Mouse (Mus musculus) CH12.LX (cell line): Measurements from ENCODE around the gene Lrrc37a.

Experiments used
- ELF1 ChIP-seq: IDR thresholded peaks from 2 replicates; pipeline ENCODE4 v1.6.1; 2014; ENCODE audit warnings: low read depth, mild to moderate bottlenecking, inconsistent platforms, low read length, improper control_type of control experiment
- MAX ChIP-seq: IDR thresholded peaks from 2 replicates; pipeline ENCODE4 v1.6.1; 2011; ENCODE audit warnings: low read length, improper control_type of control experiment

- TF ChIP-seq MAX (no peak), ELF1 (no peak)
Measured at GRCm38 (mm10) chr11:103405814-103406213, 98.6 kb downstream of the Lrrc37a start.
